Mouse (Mus musculus) embryonic stem cell, embryonic (primary cell): ENCODE measurements around the gene Mxra7.

Source experiments
- CTCF ChIA-PET, 4 experiments: fragments of 300-600 bp in 2 of 4; fragments of 350-600 bp in 2 of 4; sonication (Branson Sonifier 250); formaldehyde crosslinking; loops; one replicate each; lab custom pipeline; 2022; ENCODE audit warnings: inconsistent platforms in 2 of 4; lab: Charles Lee
- POLR2A ChIA-PET, 4 experiments: fragments of 300-600 bp in 2 of 4; fragments of 350-600 bp in 2 of 4; sonication (Branson Sonifier 250); formaldehyde crosslinking; loops; one replicate each; lab custom pipeline; 2022; ENCODE audit warnings: antibody characterized with exemption in 4 of 4, inconsistent platforms in 1 of 4; lab: Charles Lee

Mxra7 gene

DNA sequence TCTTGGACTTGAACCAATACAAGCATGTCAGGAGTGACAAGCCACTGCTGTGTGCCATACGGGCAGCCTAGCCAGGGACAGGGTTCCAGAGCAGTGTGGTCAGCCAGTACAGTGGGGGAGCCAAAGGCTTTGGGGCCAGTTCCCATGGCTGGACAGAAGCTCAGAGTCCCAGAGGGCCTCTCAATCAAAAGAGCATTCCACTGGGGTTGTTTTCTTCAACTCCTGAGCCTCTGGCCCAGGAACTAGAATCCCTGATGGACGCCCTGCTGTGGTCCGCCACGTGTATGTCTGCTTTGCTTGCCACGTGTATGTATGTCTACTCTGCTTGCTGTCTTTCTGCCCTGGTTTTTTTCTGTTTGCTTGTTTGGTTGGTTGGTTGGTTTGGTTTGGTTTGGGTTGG is 26.7 kb downstream of the Mxra7 start:
- ChIA-PET CTCF (no interaction called here), POLR2A (no interaction called here)

DNA sequence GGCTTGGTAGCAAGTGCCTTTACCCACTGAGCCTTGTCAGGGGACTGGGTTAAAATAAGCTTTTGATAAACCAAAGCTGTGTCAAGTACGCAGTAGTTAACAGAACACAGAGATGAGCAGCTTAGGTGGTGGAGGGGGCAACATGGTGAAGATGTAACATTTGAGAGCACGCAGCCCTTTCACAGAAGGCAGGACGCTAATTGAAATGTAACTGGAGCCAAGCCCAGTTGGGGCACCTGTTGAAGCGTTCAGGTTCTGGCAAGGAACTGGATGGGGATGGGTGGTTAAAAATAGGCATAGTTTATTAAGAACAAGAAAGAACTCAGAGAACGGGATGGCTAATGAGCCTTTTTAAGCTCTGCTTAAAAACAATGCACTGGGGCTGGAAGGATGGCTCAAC is 28.5 kb downstream of the Mxra7 start:
- ChIA-PET CTCF (interaction anchor here in 1 of 4 experiments (0.6 kb wide), 1 partner anchor 307 kb away, joined by 3 read pairs; no protein-coding TSS in a partner anchor), POLR2A (interaction anchor here in 1 of 4 experiments (0.6 to 1.1 kb wide), 2 partner anchors 17 to 42 kb away, joined by 3 read pairs; no protein-coding TSS in a partner anchor)

DNA sequence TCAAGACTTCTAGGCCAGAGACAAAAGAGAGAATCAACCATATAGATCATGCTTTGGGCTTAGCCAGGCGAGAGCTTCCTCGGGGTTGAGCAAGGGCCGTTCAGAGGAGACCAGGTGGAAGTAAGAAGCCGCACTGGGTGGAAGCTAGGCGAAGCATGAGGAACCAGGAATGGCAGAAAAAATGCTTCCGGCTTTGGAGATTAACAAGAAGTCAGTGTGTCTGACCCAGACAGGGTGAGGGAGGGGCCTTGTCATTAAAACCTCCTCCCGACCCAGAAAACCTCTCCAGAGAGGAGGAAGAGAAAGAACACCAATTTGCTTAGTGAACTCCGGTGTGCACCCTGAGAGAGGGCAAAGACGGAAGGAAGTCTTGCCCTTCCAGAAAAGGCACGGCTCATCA is 43.6 kb downstream of the Mxra7 start:
- ChIA-PET POLR2A (interaction anchor here in 3 of 4 experiments (0.8 to 2.0 kb wide), 9 partner anchors 10 to 109 kb away, joined by 3 to 19 read pairs (median 5); partner anchors contain the start of genes Mfsd11 (in 1 of the 3) and Srsf2 (in 1 of the 3)), CTCF (interaction anchor here in 2 of 4 experiments (0.6 to 1.5 kb wide), 4 partner anchors 9 to 210 kb away, joined by 3 read pairs; no protein-coding TSS in a partner anchor)

DNA sequence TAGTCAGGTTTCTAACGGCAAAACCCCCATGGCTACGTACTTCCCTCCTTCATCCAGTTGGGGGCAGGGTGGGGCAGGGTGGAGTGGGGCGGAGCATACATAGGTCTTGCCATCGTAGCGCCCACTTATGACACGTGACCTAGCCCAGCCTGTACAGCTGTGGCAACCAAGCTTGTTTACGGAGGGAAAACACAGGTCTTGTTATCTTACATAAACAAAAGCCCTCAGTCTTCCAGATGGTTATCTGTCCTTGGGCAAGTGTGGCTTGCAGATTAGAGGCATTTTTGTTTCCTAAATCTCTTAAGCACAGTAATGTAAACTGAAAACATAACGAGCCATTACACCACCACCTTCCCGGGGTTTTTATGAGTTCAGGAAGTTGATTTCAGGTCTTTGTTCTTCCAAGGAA is 45.1 kb downstream of the Mxra7 start:
- POLR2A ChIA-PET: interaction anchor here in 3 of 4 experiments (0.6 to 2.0 kb wide), 12 partner anchors 10 to 147 kb away, joined by 3 to 14 read pairs (median 4); no protein-coding TSS in a partner anchor
- CTCF ChIA-PET: interaction anchor here in 2 of 4 experiments (0.6 to 1.4 kb wide), 8 partner anchors 10 to 1078 kb away, joined by 3 to 6 read pairs (median 3); no protein-coding TSS in a partner anchor

DNA sequence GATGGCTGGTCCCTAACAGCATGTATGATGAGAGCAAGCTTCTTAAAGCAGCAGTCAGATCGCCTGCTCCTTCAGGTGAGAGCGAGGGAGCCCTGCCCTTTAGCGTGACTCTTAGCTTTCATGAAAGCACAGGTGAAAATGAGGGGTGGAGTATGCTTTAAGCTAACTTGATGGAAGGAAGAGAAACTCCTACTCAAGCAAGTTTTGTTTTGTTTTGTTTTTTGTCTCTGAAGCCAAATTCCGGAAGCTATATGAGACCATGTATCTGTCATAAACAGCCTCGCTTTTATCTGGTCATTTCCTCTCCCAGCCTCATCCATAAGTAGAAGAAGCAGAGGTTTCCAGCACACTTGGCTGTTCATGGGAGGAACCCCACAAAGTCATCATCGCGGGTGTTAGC is 52.4 kb downstream of the Mxra7 start, which contains the start of gene St6galnac1:
TSS of gene St6galnac1 (minus strand) at position 101 of the 400 bp plus-strand sequence.
- POLR2A ChIA-PET: interaction anchor here (0.6 to 1.6 kb wide), 8 partner anchors 25 to 242 kb away, joined by 3 to 8 read pairs (median 4); no protein-coding TSS in a partner anchor
- CTCF ChIA-PET: interaction anchor here in 3 of 4 experiments (0.5 to 1.2 kb wide), 7 partner anchors 26 to 1963 kb away, joined by 3 to 8 read pairs (median 4); no protein-coding TSS in a partner anchor

DNA sequence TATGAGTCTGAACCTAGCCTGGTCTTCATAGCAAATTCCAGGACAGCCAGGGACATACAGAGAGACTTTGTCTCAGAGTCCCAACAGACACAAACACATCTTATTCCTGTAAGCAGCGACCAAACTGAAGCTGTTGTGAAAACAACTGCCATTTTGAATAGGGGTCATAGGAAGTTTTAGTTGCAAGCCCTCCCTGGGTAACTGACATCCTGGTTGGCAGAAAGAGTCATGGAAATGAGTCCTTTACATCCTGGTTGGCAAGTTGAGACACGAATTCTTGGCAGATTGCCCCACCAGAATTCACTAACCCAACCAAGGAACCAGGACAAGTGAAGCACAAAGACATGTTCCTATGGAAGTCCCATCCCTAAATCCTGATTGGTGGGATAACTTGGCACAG is 54.6 kb downstream of the Mxra7 start:
- ChIA-PET POLR2A (interaction anchor here in 1 of 4 experiments (0.6 kb wide), 1 partner anchor 72 kb away, joined by 7 read pairs; no protein-coding TSS in a partner anchor), CTCF (interaction anchor here in 2 of 4 experiments (0.6 to 1.0 kb wide), 2 partner anchors 36 to 424 kb away, joined by 3 to 6 read pairs; no protein-coding TSS in a partner anchor)

DNA sequence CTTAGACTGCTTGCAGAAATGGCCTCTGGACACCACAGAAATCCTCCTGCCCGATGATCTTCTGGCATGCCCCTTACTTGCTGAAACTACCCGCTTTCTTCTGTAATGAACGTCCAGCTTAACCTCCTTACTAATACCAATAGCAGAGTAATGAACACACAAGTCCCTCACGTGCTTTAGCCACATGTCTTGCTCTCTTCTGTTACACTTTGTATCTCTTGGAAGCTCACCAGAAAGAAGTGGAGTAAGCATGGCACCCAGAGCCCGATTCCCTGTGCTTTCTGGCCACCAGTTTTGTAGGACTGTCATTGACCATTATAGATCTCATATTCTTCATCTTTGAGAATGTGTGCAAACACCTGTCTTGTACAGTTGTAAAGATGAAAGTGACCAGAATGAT is 58.0 kb downstream of the Mxra7 start:
- POLR2A ChIA-PET: interaction anchor here in 2 of 4 experiments (0.5 to 0.7 kb wide), 2 partner anchors 27 to 963 kb away, joined by 3 to 4 read pairs; no protein-coding TSS in a partner anchor
- CTCF ChIA-PET: no interaction called here

DNA sequence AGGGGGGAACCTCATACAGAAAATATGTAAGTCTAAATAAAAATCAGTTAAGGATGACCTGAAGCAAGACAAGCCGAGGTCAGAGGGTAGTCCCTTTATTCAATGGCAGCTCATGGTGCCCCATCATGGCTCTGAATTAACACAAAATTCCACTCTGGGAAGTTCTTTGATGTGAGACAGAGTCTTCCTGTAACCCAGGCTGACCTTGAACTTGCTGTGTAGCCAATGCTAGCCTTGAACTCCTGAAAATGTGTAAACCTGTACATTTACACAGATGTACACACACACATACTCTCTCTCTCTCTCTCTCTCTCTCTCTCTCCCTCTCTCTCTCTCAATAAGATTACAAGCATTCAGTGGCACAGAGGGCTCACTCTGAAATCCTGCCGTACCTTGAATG is 62.9 kb downstream of the Mxra7 start:
- POLR2A ChIA-PET: interaction anchor here in 1 of 4 experiments (1.0 kb wide), 1 partner anchor 15 kb away, joined by 3 read pairs; no protein-coding TSS in a partner anchor

DNA sequence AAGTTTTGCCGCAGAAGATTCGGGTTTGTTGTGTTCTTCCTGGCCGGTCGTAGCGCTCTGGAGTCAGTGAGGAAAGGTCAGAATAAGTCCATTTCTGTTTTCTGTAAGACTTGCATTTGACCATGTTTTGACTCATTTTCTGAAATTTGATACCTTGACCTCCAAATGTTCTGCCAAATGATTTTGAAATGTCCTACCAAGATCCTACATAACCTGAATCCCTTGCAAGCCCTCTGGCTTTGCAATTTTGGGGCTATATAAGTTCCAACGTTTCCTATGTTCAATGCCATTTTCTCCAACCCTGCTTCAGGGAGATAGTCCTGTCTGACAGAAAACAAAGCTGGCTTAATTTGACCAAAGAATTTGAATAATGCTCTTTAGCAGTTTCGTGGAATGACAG is 63.5 kb downstream of the Mxra7 start:
- CTCF ChIA-PET: no interaction called here
- POLR2A ChIA-PET: interaction anchor here in 1 of 4 experiments (1.0 kb wide), 1 partner anchor 14 kb away, joined by 3 read pairs; no protein-coding TSS in a partner anchor

More for the DNA sequence above, 62.9 kb downstream of the Mxra7 start:
- CTCF ChIA-PET: no interaction called here

DNA sequence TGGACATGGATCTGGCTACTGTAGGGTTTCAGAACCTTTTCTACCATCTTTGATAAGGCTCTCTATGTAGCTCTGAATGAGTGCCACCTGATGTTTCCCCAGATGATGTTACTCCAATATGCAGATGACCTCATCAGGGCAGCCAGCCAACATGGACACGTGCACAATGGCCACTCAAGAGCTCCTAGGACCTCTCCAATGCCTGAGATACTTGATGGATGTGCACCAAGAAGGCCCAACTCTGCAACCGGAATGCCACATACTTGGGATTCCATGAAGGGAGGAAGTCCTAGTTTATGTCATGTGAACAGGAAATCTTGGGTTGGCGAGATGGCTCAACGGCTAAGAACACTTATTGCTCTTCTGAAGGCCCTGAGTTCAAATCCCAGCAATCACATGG is 72.7 kb downstream of the Mxra7 start:
- ChIA-PET CTCF (interaction anchor here in 2 of 4 experiments (0.6 kb wide), 2 partner anchors 127 to 465 kb away, joined by 3 to 5 read pairs; no protein-coding TSS in a partner anchor), POLR2A (interaction anchor here in 2 of 4 experiments (0.9 to 1.6 kb wide), 2 partner anchors 11 to 30 kb away, joined by 3 to 4 read pairs; no protein-coding TSS in a partner anchor)

DNA sequence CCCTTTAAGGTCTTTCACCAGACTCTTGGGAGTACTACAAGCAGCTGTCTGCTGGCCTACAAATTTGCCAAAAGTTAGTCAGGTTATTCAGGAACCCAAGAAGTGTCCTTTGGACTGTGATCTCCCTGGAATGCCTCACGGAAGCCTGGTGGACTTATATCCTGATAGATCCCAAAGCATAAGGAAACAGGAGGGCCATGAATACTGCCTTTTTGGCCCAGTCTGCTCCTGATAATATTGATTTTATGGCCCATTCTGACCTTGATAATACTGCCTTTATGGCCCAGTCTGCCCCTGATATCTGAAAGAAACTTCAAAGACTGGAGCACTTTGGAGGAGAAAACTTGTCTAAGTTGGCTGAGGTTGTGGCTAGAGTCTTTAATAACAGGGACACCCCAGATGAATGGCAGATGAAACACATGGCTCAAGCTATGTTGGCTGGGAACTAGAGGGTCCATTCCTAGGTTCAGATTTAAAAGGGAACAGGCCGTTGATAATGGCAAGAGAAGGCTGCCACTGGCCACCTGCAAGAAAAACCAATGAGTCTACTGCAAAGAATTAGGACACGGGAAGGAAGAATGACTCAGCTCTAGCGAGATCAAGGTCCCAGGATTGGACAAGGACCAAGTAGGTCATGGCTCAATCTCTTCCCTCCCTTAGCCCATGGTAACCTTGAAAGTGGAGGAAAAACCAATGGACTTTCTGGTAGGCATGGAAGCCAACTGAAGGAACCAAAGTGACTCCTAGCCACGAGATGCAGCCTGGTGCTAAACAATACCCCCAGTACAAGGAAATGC is 74.0 kb downstream of the Mxra7 start:
- POLR2A ChIA-PET: interaction anchor here in 1 of 4 experiments (0.6 to 1.6 kb wide), 2 partner anchors 9 to 49 kb away, joined by 3 read pairs; no protein-coding TSS in a partner anchor

More for the DNA sequence above, 74.0 kb downstream of the Mxra7 start:
- CTCF ChIA-PET: interaction anchor here in 1 of 4 experiments (0.5 kb wide), 1 partner anchor 1999 kb away, joined by 5 read pairs; no protein-coding TSS in a partner anchor
